Mouse (Mus musculus): ENCODE data around the gene Itsn1. TPM values are rescaled to one million over a fixed set of nuclear protein-coding genes. Genes with fewer than 3 reads are reported as not detected.

The Itsn1 gene
- polyA plus RNA-seq, 2 experiments = 24.8 to 46.6 TPM

- WGBS = 16% methylated on average over 9 of the region's 9 CpGs
- Histone ChIP-seq H3K27me3 (ENCODE audit: control insufficient read depth, insufficient read depth, low read length) (no peaks in the 10 kb centered on the region), H3K27ac (replicated peaks; ENCODE audit: low read depth, low read length) (0 out of 2 replicates have a peak overlapping the region, but pooled peaks have one; percentile 8), H3K9me3 (ENCODE audit: control insufficient read depth, low read length) (no peaks in the 10 kb centered on the region; the same call in 1 of the 2 replicates), H3K36me3 (ENCODE audit: control insufficient read depth, insufficient read depth, low read length) (no peaks in the 10 kb centered on the region), H3K4me3 (replicated peaks; ENCODE audit: low read length) (no peak overlapping the region), H3K4me2 (replicated peaks; ENCODE audit: low read depth, low read length, severe bottlenecking) (no peak overlapping the region), H3K9ac (ENCODE audit: low read depth, low read length, severe bottlenecking) (no peak overlapping the region), H3K4me1 (ENCODE audit: control insufficient read depth, insufficient read depth, low read length) (peaks cover 12% of the 10 kb centered on the region)
- DNase-seq (ENCODE audit: low spot score) (peak; percentile 69), ATAC-seq (ENCODE audit: low FRiP score, low read depth) (peak; percentile 71)
- TF ChIP-seq POLR2A (IDR thresholded peaks at IDR 0.05; ENCODE audit: borderline replicate concordance, extremely low read depth, insufficient read depth, insufficient read length) = no peak
Measured at GRCm38 (mm10) chr16:91962204-91962893, 233.3 kb downstream of the Itsn1 start.

- H3K36me3 ChIP-seq (ENCODE audit: control insufficient read depth, insufficient read depth, low read length) = no peaks in the 10 kb centered on the region
- H3K9me3 ChIP-seq (ENCODE audit: control insufficient read depth, low read length) = no peaks in the 10 kb centered on the region; the same call in 1 of the 2 replicates
- 51% methylated on average over 14 of the region's 14 CpGs for WGBS
- H3K4me1 ChIP-seq (ENCODE audit: control insufficient read depth, insufficient read depth, low read length) = peaks cover 12% of the 10 kb centered on the region
- H3K4me3 ChIP-seq (replicated peaks; ENCODE audit: low read length) = no peak overlapping the region
- no peak for TF ChIP-seq POLR2A (IDR thresholded peaks at IDR 0.05; ENCODE audit: borderline replicate concordance, extremely low read depth, insufficient read depth, insufficient read length)
- DNase-seq (ENCODE audit: low spot score) (no peak), ATAC-seq (ENCODE audit: low FRiP score, low read depth) (no peak)
- H3K4me2 ChIP-seq (replicated peaks; ENCODE audit: low read depth, low read length, severe bottlenecking) = no peak overlapping the region
- no peak overlapping the region for H3K9ac ChIP-seq (ENCODE audit: low read depth, low read length, severe bottlenecking)
- H3K27ac ChIP-seq (replicated peaks; ENCODE audit: low read depth, low read length) = 0 out of 2 replicates have a peak overlapping the region, but pooled peaks have one; percentile 8
- H3K27me3 ChIP-seq (ENCODE audit: control insufficient read depth, insufficient read depth, low read length) = no peaks in the 10 kb centered on the region
Measured at GRCm38 (mm10) chr16:91962894-91963555, 233.9 kb downstream of the Itsn1 start.

GRCm38 (mm10) chr16:91963556-91963900 is 234.4 kb downstream of the Itsn1 start:
- Histone ChIP-seq H3K4me1 (ENCODE audit: control insufficient read depth, insufficient read depth, low read length) (peaks cover 12% of the 10 kb centered on the region), H3K9me3 (ENCODE audit: control insufficient read depth, low read length) (no peaks in the 10 kb centered on the region; the same call in 1 of the 2 replicates), H3K27ac (replicated peaks; ENCODE audit: low read depth, low read length) (no peak overlapping the region), H3K27me3 (ENCODE audit: control insufficient read depth, insufficient read depth, low read length) (no peaks in the 10 kb centered on the region), H3K4me2 (replicated peaks; ENCODE audit: low read depth, low read length, severe bottlenecking) (no peak overlapping the region), H3K9ac (ENCODE audit: low read depth, low read length, severe bottlenecking) (no peak overlapping the region), H3K36me3 (ENCODE audit: control insufficient read depth, insufficient read depth, low read length) (no peaks in the 10 kb centered on the region), H3K4me3 (replicated peaks; ENCODE audit: low read length) (no peak overlapping the region)
- WGBS = 85% methylated on average over 3 of the region's 3 CpGs
- no peak for TF ChIP-seq POLR2A (IDR thresholded peaks at IDR 0.05; ENCODE audit: borderline replicate concordance, extremely low read depth, insufficient read depth, insufficient read length)
- DNase-seq (ENCODE audit: low spot score) = no peak
- no peak for ATAC-seq (ENCODE audit: low FRiP score, low read depth)

GRCm38 (mm10) chr16:91964308-91965178 is 235.5 kb downstream of the Itsn1 start:
- Histone ChIP-seq H3K36me3 (ENCODE audit: control insufficient read depth, insufficient read depth, low read length) (no peaks in the 10 kb centered on the region), H3K4me1 (ENCODE audit: control insufficient read depth, insufficient read depth, low read length) (peaks cover 12% of the 10 kb centered on the region), H3K4me2 (replicated peaks; ENCODE audit: low read depth, low read length, severe bottlenecking) (no peak overlapping the region), H3K9me3 (ENCODE audit: control insufficient read depth, low read length) (no peaks in the 10 kb centered on the region; the same call in 1 of the 2 replicates), H3K4me3 (replicated peaks; ENCODE audit: low read length) (no peak overlapping the region), H3K27me3 (ENCODE audit: control insufficient read depth, insufficient read depth, low read length) (no peaks in the 10 kb centered on the region), H3K27ac (replicated peaks; ENCODE audit: low read depth, low read length) (no peak overlapping the region), H3K9ac (ENCODE audit: low read depth, low read length, severe bottlenecking) (no peak overlapping the region)
- ATAC-seq (ENCODE audit: low FRiP score, low read depth) (no peak), DNase-seq (ENCODE audit: low spot score) (no peak)
- 87% methylated on average over 13 of the region's 13 CpGs for WGBS
- TF ChIP-seq POLR2A (IDR thresholded peaks at IDR 0.05; ENCODE audit: borderline replicate concordance, extremely low read depth, insufficient read depth, insufficient read length) = no peak

GRCm38 (mm10) chr16:91968725-91969124 is 239.6 kb downstream of the Itsn1 start:
- WGBS = 90% methylated on average over 10 of the region's 10 CpGs
- Histone ChIP-seq H3K9me3 (ENCODE audit: control insufficient read depth, low read length) (no peaks in the 10 kb centered on the region), H3K36me3 (ENCODE audit: control insufficient read depth, insufficient read depth, low read length) (no peaks in the 10 kb centered on the region), H3K4me1 (ENCODE audit: control insufficient read depth, insufficient read depth, low read length) (no peaks in the 10 kb centered on the region), H3K27ac (replicated peaks; ENCODE audit: low read depth, low read length) (no peak overlapping the region), H3K9ac (ENCODE audit: low read depth, low read length, severe bottlenecking) (no peak overlapping the region), H3K4me2 (replicated peaks; ENCODE audit: low read depth, low read length, severe bottlenecking) (no peak overlapping the region), H3K4me3 (replicated peaks; ENCODE audit: low read length) (no peak overlapping the region), H3K27me3 (ENCODE audit: control insufficient read depth, insufficient read depth, low read length) (no peaks in the 10 kb centered on the region)
- ATAC-seq (ENCODE audit: low FRiP score, low read depth) (no peak), DNase-seq (ENCODE audit: low spot score) (no peak)
- TF ChIP-seq POLR2A (IDR thresholded peaks at IDR 0.05; ENCODE audit: borderline replicate concordance, extremely low read depth, insufficient read depth, insufficient read length) = no peak
